ENCODE assay signal across 17 mouse cellular contexts in the genomic region with DNA sequence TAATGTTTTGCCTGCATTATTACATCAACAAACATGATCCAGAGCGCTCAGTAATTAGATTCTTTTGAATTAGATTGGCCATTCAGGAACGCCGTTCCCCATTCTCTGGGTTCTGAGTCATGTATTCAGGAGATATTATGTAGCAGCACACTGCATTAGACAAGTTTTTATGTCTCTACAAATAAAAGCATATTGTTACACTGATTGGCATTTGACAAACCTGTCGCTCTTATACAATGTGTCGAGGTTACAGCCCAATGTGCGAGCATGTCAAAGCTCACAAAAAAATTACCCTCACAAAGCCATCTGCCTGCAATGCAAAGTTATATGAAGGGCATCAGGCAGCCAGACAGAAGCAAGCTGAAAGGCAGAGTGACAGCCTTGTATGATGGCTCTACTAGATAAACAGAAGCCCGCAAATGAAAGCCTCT.
DNase-seq lines count a peak whose midpoint lies in the region; ATAC-seq and TF ChIP-seq lines count a peak whose summit lies in the region.
"Had no signal": no experiment of that assay in that cellular context is flagged by ENCODE, and none has a peak within 500 bp of the region (broad histone marks: within the 10 kb centered on the region; RNA-seq: fewer than 3 reads in every experiment).

No protein-coding gene starts in this region.

- H3K9me3 ChIP-seq in forebrain, embryonic 14.5 days (replicated peaks; ENCODE audit: control insufficient read depth, low read length) = no peaks in the 10 kb centered on the region
- no peaks in the 10 kb centered on the region for H3K9me3 ChIP-seq in hindbrain, embryonic 16.5 days (ENCODE audit: control insufficient read depth, low read length)
- no peaks in the 10 kb centered on the region for H3K9me3 ChIP-seq in neural tube, embryonic 14.5 days (ENCODE audit: control insufficient read depth, low read length)
- H3K9me3 ChIP-seq in liver, postnatal 0 days (ENCODE audit: low read length) = no peaks in the 10 kb centered on the region
- H3K9me3 ChIP-seq: embryonic facial prominence, embryonic 13.5 days; intestine, embryonic 15.5 days; limb, embryonic 10.5 days; liver, embryonic 13.5 days had no signal

- 0 out of 2 replicates have a peak overlapping the region, but pooled peaks have one; percentile 33 for H3K9ac ChIP-seq in forebrain, embryonic 14.5 days (ENCODE audit: low read length)
- H3K9ac ChIP-seq in hindbrain, embryonic 16.5 days (ENCODE audit: low read depth, low read length) = no peak overlapping the region
- no peak overlapping the region for H3K9ac ChIP-seq in neural tube, embryonic 14.5 days (replicated peaks; ENCODE audit: low read depth, low read length)
- no peak overlapping the region for H3K9ac ChIP-seq in liver, postnatal 0 days (replicated peaks)
- H3K9ac ChIP-seq: embryonic facial prominence, embryonic 13.5 days; intestine, embryonic 15.5 days; liver, embryonic 13.5 days had no signal

- TF ChIP-seq CTCF in liver, postnatal 0 days (IDR thresholded peaks at IDR 0.05; ENCODE audit: low read depth) = no peak

- H3K27ac ChIP-seq in forebrain, embryonic 14.5 days (ENCODE audit: low read depth, low read length) = peak overlapping the region; percentile 65
- no peak overlapping the region for H3K27ac ChIP-seq in hindbrain, embryonic 16.5 days (ENCODE audit: low read depth, low read length)
- no peak overlapping the region; the same call in 1 of the 2 replicates for H3K27ac ChIP-seq in neural tube, embryonic 14.5 days (ENCODE audit: low read depth, low read length)
- no peak overlapping the region for H3K27ac ChIP-seq in liver, postnatal 0 days (ENCODE audit: low read depth)
- H3K27ac ChIP-seq: embryonic facial prominence, embryonic 13.5 days; intestine, embryonic 15.5 days; limb, embryonic 10.5 days; liver, embryonic 13.5 days had no signal

- H3K4me2 ChIP-seq in forebrain, embryonic 14.5 days (ENCODE audit: low read length) = peak overlapping the region; percentile 42
- peak overlapping the region; percentile 34 for H3K4me2 ChIP-seq in hindbrain, embryonic 16.5 days (ENCODE audit: low read length)
- peak overlapping the region; percentile 22; the same call in 1 of the 2 replicates for H3K4me2 ChIP-seq in neural tube, embryonic 14.5 days (ENCODE audit: low read depth, low read length)
- H3K4me2 ChIP-seq in liver, postnatal 0 days (ENCODE audit: low read depth, low read length) = no peak overlapping the region
- H3K4me2 ChIP-seq: embryonic facial prominence, embryonic 13.5 days; intestine, embryonic 15.5 days; liver, embryonic 13.5 days had no signal

- DNase-seq in embryo, embryonic 11 days = peak; percentile 23
- DNase-seq in embryo, embryonic 9.5 days (ENCODE audit: extremely low spot score) = no peak
- peak; percentile 82 for DNase-seq in forebrain, embryonic 14.5 days (ENCODE audit: low spot score)
- no peak for DNase-seq in left cerebral cortex, adult 9 months (ENCODE audit: low spot score in 2 of 2)
- DNase-seq in frontal cortex, postnatal 36 days (ENCODE audit: low spot score in 2 of 2) = no peak
- DNase-seq in liver, postnatal 0 days = no peak
- DNase-seq: adrenal gland, adult 2 months; cerebellum, adult 9-10 months; kidney, postnatal 25 days; liver, embryonic 13.5 days; lung, postnatal 14 days; thymus, postnatal 4 days had no signal

- H3K36me3 ChIP-seq in forebrain, embryonic 14.5 days (ENCODE audit: control insufficient read depth, insufficient read depth, low read length) = no peaks in the 10 kb centered on the region
- no peaks in the 10 kb centered on the region for H3K36me3 ChIP-seq in hindbrain, embryonic 16.5 days (ENCODE audit: control insufficient read depth, insufficient read depth, low read length)
- no peaks in the 10 kb centered on the region for H3K36me3 ChIP-seq in neural tube, embryonic 14.5 days (ENCODE audit: control insufficient read depth, insufficient read depth, low read length)
- H3K36me3 ChIP-seq in liver, postnatal 0 days (replicated peaks; ENCODE audit: insufficient read depth, low read length) = no peaks in the 10 kb centered on the region
- H3K36me3 ChIP-seq: embryonic facial prominence, embryonic 13.5 days; intestine, embryonic 15.5 days; limb, embryonic 10.5 days; liver, embryonic 13.5 days had no signal

- no peak for TF ChIP-seq EP300 in liver, postnatal 0 days (IDR thresholded peaks at IDR 0.05; ENCODE audit: low read depth)

- 8% methylated on average over 7 of the region's 7 CpGs for WGBS in forebrain, embryonic 14.5 days
- WGBS in hindbrain, embryonic 16.5 days = 26% methylated on average over 7 of the region's 7 CpGs
- WGBS in neural tube, embryonic 14.5 days = 29% methylated on average over 7 of the region's 7 CpGs
- 79% methylated on average over 7 of the region's 7 CpGs for WGBS in liver, postnatal 0 days (ENCODE audit: insufficient replicate concordance)

- ATAC-seq in forebrain, embryonic 14.5 days = peak; percentile 73
- 0 out of 2 replicates have a peak, but pooled peaks have one; percentile 27 for ATAC-seq in hindbrain, embryonic 16.5 days
- ATAC-seq in neural tube, embryonic 14.5 days (ENCODE audit: low read depth) = no peak
- ATAC-seq in liver, postnatal 0 days = no peak
- ATAC-seq: intestine, embryonic 15.5 days had no signal

- no peaks in the 10 kb centered on the region for H3K27me3 ChIP-seq in forebrain, embryonic 14.5 days (replicated peaks; ENCODE audit: control insufficient read depth, insufficient read depth, low read length)
- peaks cover 3% of the 10 kb centered on the region for H3K27me3 ChIP-seq in hindbrain, embryonic 16.5 days (replicated peaks; ENCODE audit: control insufficient read depth, insufficient read depth, low read length)
- no peaks in the 10 kb centered on the region for H3K27me3 ChIP-seq in neural tube, embryonic 14.5 days (ENCODE audit: control insufficient read depth, insufficient read depth, low read length)
- H3K27me3 ChIP-seq in liver, postnatal 0 days (ENCODE audit: insufficient read depth, low read length) = no peaks in the 10 kb centered on the region
- H3K27me3 ChIP-seq: embryonic facial prominence, embryonic 13.5 days; intestine, embryonic 15.5 days; liver, embryonic 13.5 days had no signal

- peaks cover 30% of the 10 kb centered on the region for H3K4me1 ChIP-seq in forebrain, embryonic 14.5 days (ENCODE audit: control insufficient read depth, insufficient read depth, low read length)
- peaks cover 11% of the 10 kb centered on the region for H3K4me1 ChIP-seq in hindbrain, embryonic 16.5 days (ENCODE audit: control insufficient read depth, insufficient read depth, low read depth, low read length)
- H3K4me1 ChIP-seq in neural tube, embryonic 14.5 days (ENCODE audit: control insufficient read depth, insufficient read depth, low read length) = peaks cover 17% of the 10 kb centered on the region
- no peaks in the 10 kb centered on the region for H3K4me1 ChIP-seq in liver, postnatal 0 days (ENCODE audit: insufficient read depth)
- H3K4me1 ChIP-seq: intestine, embryonic 15.5 days had no signal

- H3K4me3 ChIP-seq in forebrain, embryonic 14.5 days (ENCODE audit: low read depth, low read length) = no peak overlapping the region
- no peak overlapping the region for H3K4me3 ChIP-seq in hindbrain, embryonic 16.5 days (ENCODE audit: low read length)
- no peak overlapping the region for H3K4me3 ChIP-seq in neural tube, embryonic 14.5 days (ENCODE audit: low read depth, low read length)
- no peak overlapping the region for H3K4me3 ChIP-seq in liver, postnatal 0 days (ENCODE audit: low read depth, low read length)
- H3K4me3 ChIP-seq: embryonic facial prominence, embryonic 13.5 days; intestine, embryonic 15.5 days; limb, embryonic 10.5 days; liver, embryonic 13.5 days had no signal

Comparison
In these comparisons a context has a peak if more than half of its experiments do, and no peak if none do; other contexts are left out.
1. DNase-seq: peak in embryo, embryonic 11 days (single experiment) and forebrain, embryonic 14.5 days (single experiment); none in embryo, embryonic 9.5 days (single experiment), left cerebral cortex, adult 9 months (0 of 2), frontal cortex, postnatal 36 days (0 of 2) and liver, postnatal 0 days (single experiment).
2. ATAC-seq: peak in forebrain, embryonic 14.5 days (single experiment) and hindbrain, embryonic 16.5 days (single experiment); none in neural tube, embryonic 14.5 days (single experiment) and liver, postnatal 0 days (single experiment).